Mouse (Mus musculus) T-helper 1 cell (primary cell): ENCODE measurements around the gene Slc25a47.

Source experiments
- in situ Hi-C: fragments of 300-600 bp; cut with MboI, MseI; formaldehyde crosslinking; loops from one replicate; pipeline ENCODE4 v1.15.1; 2025; ENCODE audit warnings: high pct_unique_total_duplicates

Slc25a47 gene

DNA sequence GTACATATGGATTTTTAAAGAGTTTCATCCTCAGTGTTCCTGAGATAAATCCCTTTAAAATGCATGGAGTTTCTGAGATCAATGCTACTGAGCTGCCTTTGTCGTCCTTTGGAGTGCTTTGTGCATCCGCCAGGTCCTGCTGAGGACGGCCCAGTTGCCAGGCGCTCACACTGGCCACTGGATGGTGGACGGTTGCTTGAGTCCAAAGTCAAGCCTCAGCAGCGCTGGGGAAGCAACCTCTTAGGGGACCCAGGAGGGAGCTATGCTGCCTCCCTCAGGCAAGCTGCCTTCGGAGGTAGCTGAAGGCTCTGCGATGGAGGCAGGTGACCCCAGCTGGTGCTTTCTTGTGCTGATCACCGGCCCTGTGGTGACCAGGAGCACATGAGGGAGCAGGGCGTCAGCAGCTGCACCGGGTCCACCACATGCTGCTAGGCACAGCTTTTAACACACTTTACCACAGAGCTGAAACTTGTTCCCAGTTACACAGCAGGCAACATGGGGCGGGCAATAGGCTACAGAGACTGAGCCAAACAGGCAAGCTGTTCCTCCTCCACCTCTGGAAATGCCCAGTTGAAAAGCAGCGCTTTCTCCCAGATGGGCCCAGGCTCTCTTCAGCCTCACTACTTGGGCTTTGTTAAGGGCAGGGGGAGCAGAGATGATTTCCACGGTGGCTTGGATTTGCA, 69.9 kb downstream of the Slc25a47 start:
- in situ Hi-C loops, result loop anchor here (5.0 to 10.0 kb wide), 2 partner anchors 487 to 619 kb away; no protein-coding TSS in a partner anchor

GRCm38 (mm10) chr12:108906398-108906797, 70.6 kb downstream of the Slc25a47 start:
- in situ Hi-C loops, result loop anchor here (5.0 to 10.0 kb wide), 2 partner anchors 486 to 618 kb away; no protein-coding TSS in a partner anchor
